Mouse (Mus musculus) heart, postnatal 14 days (tissue): ENCODE measurements around the gene Btbd10. TPM values are rescaled to one million over a fixed set of nuclear protein-coding genes. Genes with fewer than 3 reads are reported as not detected.

Experiments used
- DNase-seq, 2 experiments: peaks; one replicate each; pipeline ENCODE4 v3.0.0; 2021 to 2022
- intact Hi-C: fragments of 180-260 bp; cut with DNase I; formaldehyde crosslinking; loops from one replicate; pipeline ENCODE4 v1.15.1; 2025
- long read RNA-seq, 2 experiments: library from polyadenylated mRNA; stranded (forward); transcript quantifications; one replicate each; pipeline ENCODE4 v2.0.0; 2021
- total RNA-seq, 2 experiments: library from RNA; stranded (reverse); gene quantifications; 2 replicates each; pipeline ENCODE4 v1.2.3; 2021

The Btbd10 gene
- total RNA-seq = 10 to 100 TPM; 11.3 to 12.3 TPM
- long read RNA-seq, experiment 1, transcript Btbd10-203 (9 exons, 2,394 nt) = major isoform, 5 of 24 reads
- long read RNA-seq, experiment 1, partial matches to known transcripts = 0 of 24 reads
- long read RNA-seq, experiment 1, other reads (novel, unspliced or antisense) = 15 of 24 reads
- long read RNA-seq, experiment 2, transcript Btbd10-203 (9 exons, 2,394 nt) = major isoform, 6 of 18 reads
- long read RNA-seq, experiment 2, partial matches to known transcripts = 0 of 18 reads
- long read RNA-seq, experiment 2, other reads (novel, unspliced or antisense) = 8 of 18 reads

DNA sequence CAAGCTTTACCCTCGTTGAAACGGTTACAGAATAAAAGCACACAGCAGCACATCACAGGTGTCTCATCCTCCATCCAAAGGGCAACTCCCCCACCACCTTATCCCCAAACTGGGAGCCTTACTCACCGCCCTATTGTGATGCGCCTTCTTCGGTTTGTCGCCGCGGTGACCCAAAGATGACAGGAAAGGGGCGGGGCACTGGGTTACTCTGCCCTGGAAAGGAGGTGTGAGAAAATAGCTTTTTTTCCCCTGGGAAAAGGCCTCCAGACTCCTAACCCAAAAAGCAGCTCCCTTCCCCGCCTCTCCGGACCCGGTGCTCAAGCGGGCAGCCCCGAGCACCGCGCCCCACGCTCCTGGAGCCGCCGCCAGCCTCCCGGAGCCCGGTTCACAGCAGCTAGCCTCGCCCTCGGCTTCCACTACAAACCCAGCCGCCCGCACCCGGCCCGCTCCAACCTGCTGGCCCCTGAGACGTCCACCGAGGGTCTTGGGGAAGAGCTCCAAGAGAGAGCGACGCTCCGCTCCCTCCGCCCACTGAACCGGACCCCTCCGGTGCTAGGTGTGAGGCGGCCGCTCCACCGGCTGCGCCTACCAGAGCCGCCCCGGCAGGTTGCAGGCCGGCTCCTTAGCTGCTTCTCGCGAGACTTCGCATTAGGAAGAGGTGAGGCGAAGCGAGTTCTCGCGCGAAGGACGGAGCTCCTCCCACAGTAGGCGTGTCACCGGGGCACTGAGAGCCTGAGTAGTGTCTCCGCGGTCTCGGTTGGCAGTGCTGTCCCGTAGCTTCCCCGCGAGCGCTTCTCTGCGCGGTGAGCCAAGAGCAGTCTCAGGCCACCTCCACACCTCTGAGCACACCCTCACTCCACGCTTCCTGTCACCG is at the start of gene Btbd10:
Btbd10 (minus strand) TSS at position 647 of the 874 bp plus-strand sequence.
- DNase-seq = peak; percentile 97 to 99
- intact Hi-C loops = no loop called here

DNA sequence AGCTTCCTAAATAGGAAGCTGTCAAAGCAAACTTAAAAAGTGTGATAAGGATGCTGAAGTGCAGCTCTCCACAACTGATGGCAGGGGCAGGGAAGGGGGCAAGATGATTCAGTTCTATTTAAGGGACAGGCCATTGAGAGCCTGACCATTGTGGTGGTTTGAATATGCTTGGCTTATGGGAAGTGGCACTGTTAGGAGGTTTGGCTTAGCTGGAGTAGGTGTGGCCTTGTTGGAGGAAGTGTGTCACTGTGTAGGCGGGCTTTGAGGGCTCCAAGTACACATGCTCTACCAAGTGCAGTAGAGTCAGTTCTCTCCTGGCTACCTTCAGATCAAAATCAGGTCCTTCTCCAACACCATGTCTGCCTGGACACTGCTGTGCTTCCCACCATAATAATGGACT is 47.3 kb upstream of the Btbd10 start:
- intact Hi-C loops = no loop called here
- no peak for DNase-seq

GRCm38 (mm10) chr7:113415256-113415655 is 46.1 kb upstream of the Btbd10 start:
- intact Hi-C loops = no loop called here
- DNase-seq = no peak

- no peak for DNase-seq
- intact Hi-C loops = no loop called here
Observed at GRCm38 (mm10) chr7:113408712-113409111, 39.5 kb upstream of the Btbd10 start.

DNA sequence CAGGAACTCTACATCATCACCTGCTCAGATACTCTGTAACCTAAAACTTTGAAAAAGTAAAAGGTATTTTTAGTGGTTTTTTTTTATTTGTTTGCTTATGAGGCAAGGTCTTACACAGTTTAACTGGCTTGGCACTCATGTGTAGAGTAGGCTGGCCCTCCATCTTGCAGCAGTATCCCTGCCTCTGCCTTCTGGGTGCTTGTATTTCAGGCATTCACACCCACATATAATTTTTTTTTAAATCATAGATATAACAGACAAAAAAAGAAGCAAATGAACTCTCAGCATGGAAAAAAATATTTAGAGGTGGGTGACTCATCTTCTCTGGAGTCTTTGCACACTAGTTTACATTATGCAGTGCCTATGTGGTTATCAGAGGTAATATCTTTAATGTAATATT is 28.9 kb upstream of the Btbd10 start:
- intact Hi-C loops = no loop called here
- DNase-seq = no peak

DNA sequence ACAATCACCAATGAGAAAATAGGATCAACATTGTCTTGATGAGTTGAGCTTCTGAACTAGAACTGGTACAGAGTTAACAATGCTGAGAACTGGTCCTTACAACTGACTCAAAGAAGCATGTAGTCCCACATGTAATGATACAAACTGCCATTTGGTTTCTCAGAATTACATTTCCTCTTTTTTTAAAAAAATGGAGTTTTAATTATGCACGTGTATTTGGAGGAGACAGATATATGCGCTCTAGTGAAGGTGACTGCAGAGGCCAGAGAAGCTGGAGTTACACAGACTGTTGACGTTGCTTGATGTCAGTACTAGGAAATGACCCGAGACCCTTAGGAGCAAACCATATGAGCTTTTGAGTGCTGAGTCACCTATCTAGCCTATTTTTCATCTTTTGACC is 27.5 kb upstream of the Btbd10 start:
- DNase-seq = no peak
- intact Hi-C loops = no loop called here

DNA sequence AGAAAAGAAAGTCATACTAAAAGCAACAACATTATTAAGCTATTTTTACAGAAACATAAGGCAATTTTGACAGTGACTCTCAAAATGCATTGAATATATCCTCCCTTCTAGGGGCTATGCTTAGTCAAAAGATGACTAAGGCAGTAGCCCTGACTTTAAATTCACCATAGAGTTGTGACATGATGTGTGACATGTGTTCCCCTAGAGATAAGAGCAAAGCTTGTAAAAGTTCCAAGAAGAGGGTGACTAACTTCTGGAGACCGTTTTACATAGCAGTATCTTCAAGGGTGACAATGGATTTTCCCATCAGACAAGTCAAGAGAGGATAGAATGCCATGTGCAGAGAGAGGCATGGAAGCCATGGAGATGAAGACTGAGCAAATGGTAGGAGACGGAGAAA is 22.4 kb upstream of the Btbd10 start:
- no peak for DNase-seq
- intact Hi-C loops = no loop called here

- no peak for DNase-seq
- intact Hi-C loops = no loop called here
Observed at GRCm38 (mm10) chr7:113388470-113388869, 19.3 kb upstream of the Btbd10 start, which contains the start of gene Pth. Gene Pth (minus strand): TSS chr7:113388570.

DNA sequence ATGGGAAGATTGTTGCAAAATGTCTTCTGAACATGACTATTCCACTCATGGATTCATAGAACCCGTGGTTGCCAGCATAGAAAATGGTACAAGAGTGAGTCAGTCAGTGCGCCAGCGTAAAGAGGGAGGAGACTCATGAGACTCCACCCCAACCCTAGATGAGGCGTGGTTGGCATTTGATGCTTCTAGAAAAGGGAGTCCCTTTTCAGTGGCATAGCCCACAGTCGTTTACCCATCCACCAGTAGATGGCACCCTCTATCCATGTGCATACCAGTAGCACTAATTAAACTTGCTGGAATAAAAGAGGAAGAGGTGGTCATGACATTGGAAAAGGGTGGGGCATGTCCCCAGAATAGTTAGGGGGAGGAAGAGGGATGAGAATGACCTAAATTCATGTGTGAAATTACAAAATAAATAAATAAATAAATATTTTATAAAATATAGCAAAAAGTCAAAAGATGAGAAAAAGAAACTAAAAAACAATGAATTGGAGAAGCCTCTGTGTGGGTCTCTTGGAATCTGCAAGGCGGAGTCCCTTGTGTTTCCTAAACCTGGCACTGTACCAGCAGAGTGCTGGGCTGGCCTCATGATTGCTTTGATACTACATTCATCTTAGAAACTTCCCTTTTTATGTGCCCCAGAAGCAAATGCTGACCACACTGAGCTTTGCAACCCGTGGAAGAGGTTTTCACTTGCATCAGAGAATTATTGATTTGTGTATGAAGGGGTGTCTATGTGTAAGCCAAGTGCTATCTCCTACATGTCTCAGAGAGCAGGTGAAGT is 8.9 kb upstream of the Btbd10 start:
- DNase-seq = peak; percentile 53 to 76
- intact Hi-C loops = loop anchor here (1.0 to 10.0 kb wide), 5 partner anchors 57 to 644 kb away; partner anchors contain the start of gene Far1

GRCm38 (mm10) chr7:113372682-113373081 is 3.5 kb upstream of the Btbd10 start:
- DNase-seq = no peak
- intact Hi-C loops = loop anchor here (1.0 to 10.0 kb wide), 4 partner anchors 62 to 382 kb away; partner anchors contain the start of gene Far1

GRCm38 (mm10) chr7:113369620-113370340 is 588 bp upstream of the Btbd10 start:
- intact Hi-C loops = loop anchor here (10.0 kb wide), 3 partner anchors 65 to 385 kb away; partner anchors contain the start of gene Far1
- peak; percentile 70 to 76 for DNase-seq

- no peak for DNase-seq
Observed at GRCm38 (mm10) chr7:113367440-113367839, 1.8 kb downstream of the Btbd10 start.

GRCm38 (mm10) chr7:113349089-113349488 is 20.1 kb downstream of the Btbd10 start:
- intact Hi-C loops = no loop called here
- no peak for DNase-seq

More at GRCm38 (mm10) chr7:113367440-113367839, 1.8 kb downstream of the Btbd10 start:
- intact Hi-C loops = no loop called here

DNA sequence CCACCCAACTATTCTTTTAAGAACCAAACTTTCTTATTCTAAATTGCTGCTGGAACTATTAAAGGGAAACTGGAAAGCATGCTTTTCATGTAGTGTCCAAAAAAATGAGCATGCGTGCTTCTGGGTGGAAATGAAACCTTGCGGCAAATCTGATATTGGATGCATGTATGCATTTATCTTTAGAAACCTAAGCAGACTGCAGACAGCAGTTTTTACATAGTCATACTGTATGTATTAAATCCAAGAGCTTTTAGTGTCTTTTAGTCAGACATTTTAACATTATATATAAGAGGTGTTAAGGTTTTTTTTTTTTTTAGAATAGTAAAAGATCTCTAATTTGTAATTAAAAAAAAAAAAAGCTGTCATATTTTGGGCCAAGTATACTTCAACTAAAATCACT is 21.5 kb downstream of the Btbd10 start:
- intact Hi-C loops = no loop called here
- DNase-seq = no peak

GRCm38 (mm10) chr7:113347271-113347670 is 21.9 kb downstream of the Btbd10 start:
- intact Hi-C loops = no loop called here
- DNase-seq = peak; percentile 2 to 24

DNA sequence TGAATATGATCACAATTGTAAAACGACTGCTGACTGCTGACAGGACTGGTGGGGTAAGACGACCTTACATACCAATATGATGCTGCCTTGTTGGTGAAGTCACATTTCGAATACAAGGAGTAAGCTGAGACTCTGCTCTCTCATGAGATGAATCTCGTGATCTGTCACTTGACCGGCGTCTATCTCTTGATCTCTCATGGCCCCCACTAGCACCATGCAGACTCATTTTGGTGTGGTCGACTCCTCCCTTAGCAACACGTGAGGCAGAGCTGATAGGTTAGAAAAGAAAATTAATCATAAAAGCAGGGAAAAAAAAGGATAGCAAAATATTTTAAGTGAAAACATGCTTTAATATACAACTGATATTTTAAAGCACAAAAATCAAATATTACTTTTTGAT is 33.9 kb downstream of the Btbd10 start:
- DNase-seq = no peak
- intact Hi-C loops = no loop called here

GRCm38 (mm10) chr7:113334036-113334435 is 35.2 kb downstream of the Btbd10 start:
- intact Hi-C loops = no loop called here

DNA sequence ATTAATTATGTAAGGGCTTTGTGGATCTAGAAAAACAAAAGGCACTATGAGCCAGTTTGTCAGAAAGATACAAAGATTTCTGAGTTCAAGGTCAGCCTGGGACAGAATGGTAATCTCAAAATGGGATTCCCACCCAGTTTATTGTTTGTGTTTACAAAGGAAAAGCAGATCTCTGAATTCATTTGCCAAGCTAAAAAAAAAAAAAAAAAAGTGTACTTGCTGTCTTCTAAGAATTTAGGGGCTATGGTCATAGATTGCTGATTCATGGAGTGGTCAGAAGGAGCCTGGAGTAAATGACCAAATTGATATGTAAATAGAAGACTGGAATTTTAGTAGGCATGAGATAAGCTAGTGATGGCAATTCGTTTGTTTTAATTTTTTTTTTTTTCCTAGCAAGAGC is 49.1 kb downstream of the Btbd10 start:
- DNase-seq = no peak
- intact Hi-C loops = no loop called here

More at GRCm38 (mm10) chr7:113334036-113334435, 35.2 kb downstream of the Btbd10 start:
- DNase-seq = no peak

- peak; percentile 58 to 73 for DNase-seq
- intact Hi-C loops = loop anchor here (1.0 kb wide), 1 partner anchor 168 kb away; no protein-coding TSS in a partner anchor
Observed at GRCm38 (mm10) chr7:113311784-113312183, 57.4 kb downstream of the Btbd10 start.

GRCm38 (mm10) chr7:113310136-113310535 is 59.1 kb downstream of the Btbd10 start:
- intact Hi-C loops = no loop called here
- DNase-seq = no peak
